Mouse (Mus musculus) heart, adult 9 months (tissue): ENCODE data around the gene Appbp2.

Experiments
- DNase-seq, 2 experiments: peaks; one replicate each; pipeline ENCODE4 v3.0.0; 2022; ENCODE audit warnings: low spot score in 2 of 2

Gene Appbp2

GRCm38 (mm10) chr11:85234990-85235841 is at the start of gene Appbp2:
Appbp2 (minus strand) TSS chr11:85235130.
- peak; percentile 86 to 90 for DNase-seq

- no peak for DNase-seq
Observed at GRCm38 (mm10) chr11:85281219-85281878, 46.4 kb upstream of the Appbp2 start.

GRCm38 (mm10) chr11:85278175-85278574 is 43.2 kb upstream of the Appbp2 start:
- no peak for DNase-seq

GRCm38 (mm10) chr11:85277609-85278008 is 42.7 kb upstream of the Appbp2 start:
- DNase-seq, result no peak

GRCm38 (mm10) chr11:85275151-85275550 is 40.2 kb upstream of the Appbp2 start:
- no peak for DNase-seq

- DNase-seq, result no peak
Observed at GRCm38 (mm10) chr11:85273299-85273698, 38.4 kb upstream of the Appbp2 start.

- DNase-seq, result peak in 1 of 2 experiments; percentile 30
Observed at GRCm38 (mm10) chr11:85270631-85271030, 35.7 kb upstream of the Appbp2 start.

- DNase-seq, result no peak
Observed at GRCm38 (mm10) chr11:85267393-85267792, 32.5 kb upstream of the Appbp2 start.

GRCm38 (mm10) chr11:85264635-85265034 is 29.7 kb upstream of the Appbp2 start:
- no peak for DNase-seq

GRCm38 (mm10) chr11:85261192-85261591 is 26.3 kb upstream of the Appbp2 start:
- DNase-seq, result peak; percentile 23 to 65

- peak; percentile 32 to 76 for DNase-seq
Observed at GRCm38 (mm10) chr11:85258966-85259365, 24.0 kb upstream of the Appbp2 start.

GRCm38 (mm10) chr11:85255471-85256027 is 20.6 kb upstream of the Appbp2 start:
- no peak for DNase-seq

- no peak for DNase-seq
Observed at GRCm38 (mm10) chr11:85253641-85254040, 18.7 kb upstream of the Appbp2 start.

- DNase-seq, result no peak
Observed at GRCm38 (mm10) chr11:85253006-85253405, 18.1 kb upstream of the Appbp2 start.

- no peak for DNase-seq
Observed at GRCm38 (mm10) chr11:85251955-85252354, 17.0 kb upstream of the Appbp2 start.

- DNase-seq, result no peak
Observed at GRCm38 (mm10) chr11:85250467-85250866, 15.5 kb upstream of the Appbp2 start.

GRCm38 (mm10) chr11:85249338-85249737 is 14.4 kb upstream of the Appbp2 start:
- DNase-seq, result no peak

- DNase-seq, result no peak
Observed at GRCm38 (mm10) chr11:85248151-85248550, 13.2 kb upstream of the Appbp2 start.

- DNase-seq, result no peak
Observed at GRCm38 (mm10) chr11:85241226-85241625, 6.3 kb upstream of the Appbp2 start.

- no peak for DNase-seq
Observed at GRCm38 (mm10) chr11:85240211-85240610, 5.3 kb upstream of the Appbp2 start.

GRCm38 (mm10) chr11:85234363-85234989 is 454 bp downstream of the Appbp2 start:
- peak; percentile 83 to 84 for DNase-seq

GRCm38 (mm10) chr11:85233676-85234210 is 1.2 kb downstream of the Appbp2 start:
- DNase-seq, result no peak
